Mouse (Mus musculus) kidney, embryonic 16.5 days (tissue): Measurements from ENCODE around the gene 5330417C22Rik. TPM values are rescaled to one million over a fixed set of nuclear protein-coding genes. Genes with fewer than 3 reads are reported as not detected.
A peak's percentile ranks its signal among the peaks of the same experiment; 100 is the strongest.

Experiments used
- ATAC-seq: fragments of 200-750 bp; cut with Nextera tagmentation; 2 replicates; pipeline ENCODE4 v1.8.0; 2017; ENCODE audit warnings: moderate TSS enrichment; ENCODE audit not compliant: low FRiP score, low TSS enrichment
- H3K27ac ChIP-seq: fragments of 300-500 bp; sonication (generic); 2 replicates; pipeline ENCODE4 v1.5.1; 2014; ENCODE audit warnings: low read length
- H3K27me3 ChIP-seq: fragments of 300-500 bp; sonication (generic); 2 replicates; pipeline ENCODE4 v1.6.1; 2014; ENCODE audit warnings: low read length, control low read depth, mixed read lengths; ENCODE audit not compliant: insufficient read depth
- H3K36me3 ChIP-seq: fragments of 300-500 bp; sonication (generic); 2 replicates; pipeline ENCODE4 v1.6.1; 2014; ENCODE audit warnings: low read length, control low read depth, mixed read lengths; ENCODE audit not compliant: insufficient read depth
- H3K4me1 ChIP-seq: fragments of 300-500 bp; sonication (generic); 2 replicates; pipeline ENCODE4 v1.6.1; 2014; ENCODE audit warnings: low read length, control low read depth, mixed read lengths; ENCODE audit not compliant: insufficient read depth
- H3K4me2 ChIP-seq: fragments of 300-500 bp; sonication (generic); replicated peaks from 2 replicates; pipeline ENCODE4 v1.6.1; 2014; ENCODE audit warnings: low read depth, low read length
- H3K4me3 ChIP-seq: fragments of 300-500 bp; sonication (generic); 2 replicates; pipeline ENCODE4 v1.5.1; 2014; ENCODE audit warnings: mild to moderate bottlenecking, low read length
- H3K9ac ChIP-seq: fragments of 300-500 bp; sonication (generic); replicated peaks from 2 replicates; pipeline ENCODE4 v1.6.1; 2014; ENCODE audit warnings: low read length
- H3K9me3 ChIP-seq: fragments of 300-500 bp; sonication (generic); 2 replicates; pipeline ENCODE4 v1.6.1; 2016; ENCODE audit warnings: low read length, control low read depth
- WGBS: fragments of 180-500 bp; shearing (Covaris S2); extraction: QIAGEN DNeasy Blood & Tissue Kit; methylation state at CpG from one replicate; pipeline ENCODE4 v1.1.7; 2014; 5-methylcytosine and 5-hydroxymethylcytosine counted together
- microRNA-seq: library from miRNA; unstranded; fragments of <30 nt; microRNA quantifications from one replicate; pipeline ENCODE4, GENCODE M21; 2016
- polyA plus RNA-seq: library from polyadenylated mRNA; unstranded; fragments of >200 nt; fragmentation: Nextera tagmentation; extraction: Ambion mirVana; gene quantifications from 2 replicates; pipeline ENCODE4 v1.2.1, GENCODE M21; 2015

Gene 5330417C22Rik
- polyA plus RNA-seq, 1 experiment from 2014 or later: 1.4 TPM

GRCm38 (mm10) chr3:108409656-108410358, 126.5 kb downstream of the 5330417C22Rik start:
- H3K4me1 ChIP-seq: peaks cover 52% of the 10 kb centered on the region
- peaks cover 36% of the 10 kb centered on the region for H3K36me3 ChIP-seq
- peaks cover 24% of the 10 kb centered on the region for H3K9me3 ChIP-seq
- H3K4me3 ChIP-seq: peak overlapping the region; percentile 31
- H3K4me2 ChIP-seq: peak overlapping the region; percentile 53
- H3K9ac ChIP-seq: peak overlapping the region; percentile 67
- peak overlapping the region; percentile 99 for H3K27ac ChIP-seq
- no peak for ATAC-seq
- 50% methylated on average over 8 of the region's 8 CpGs for WGBS
- H3K27me3 ChIP-seq: no peaks in the 10 kb centered on the region

GRCm38 (mm10) chr3:108408517-108409008, 127.8 kb downstream of the 5330417C22Rik start:
- H3K27me3 ChIP-seq: no peaks in the 10 kb centered on the region
- no peak for ATAC-seq
- WGBS: 92% methylated on average over 8 of the region's 8 CpGs
- peaks cover 54% of the 10 kb centered on the region for H3K4me1 ChIP-seq
- H3K27ac ChIP-seq: no peak overlapping the region
- no peak overlapping the region for H3K4me2 ChIP-seq
- peaks cover 12% of the 10 kb centered on the region for H3K9me3 ChIP-seq
- H3K4me3 ChIP-seq: no peak overlapping the region
- H3K9ac ChIP-seq: no peak overlapping the region
- peaks cover 26% of the 10 kb centered on the region for H3K36me3 ChIP-seq

- Histone ChIP-seq H3K4me3 (no peak overlapping the region), H3K4me1 (peaks cover 43% of the 10 kb centered on the region), H3K36me3 (peaks cover 15% of the 10 kb centered on the region; the same call in 1 of the 2 replicates), H3K27me3 (no peaks in the 10 kb centered on the region), H3K9me3 (no peaks in the 10 kb centered on the region), H3K9ac (no peak overlapping the region), H3K4me2 (no peak overlapping the region), H3K27ac (no peak overlapping the region)
- no peak for ATAC-seq
- WGBS: 88% methylated on average over 24 of the region's 24 CpGs
Observed at GRCm38 (mm10) chr3:108406306-108406885, 129.9 kb downstream of the 5330417C22Rik start.

Small RNA genes lying within 50 kb of the gene (microRNA-seq; reads per million reads assigned to microRNA genes)
- not detected for gene Gm22860

Other genes starting within 250 kb of the 5330417C22Rik start
- gene Mybphl, start 171.6 kb downstream of the 5330417C22Rik start, polyA plus RNA-seq: 0.14 TPM in 1 of 2 replicates, not detected in the other
- gene Psrc1, start 152.7 kb downstream of the 5330417C22Rik start, polyA plus RNA-seq: 47.6 and 48.8 TPM in 2 replicates
- 21.7 and 22.1 TPM in 2 replicates for gene Celsr2, start 121.0 kb downstream of the 5330417C22Rik start, polyA plus RNA-seq
- gene Sars, start 91.3 kb downstream of the 5330417C22Rik start, polyA plus RNA-seq: 134 and 142 TPM in 2 replicates
- 0.37 and 0.41 TPM in 2 replicates for gene 1700013F07Rik, start 2.4 kb downstream of the 5330417C22Rik start, polyA plus RNA-seq
- gene Tmem167b, start 25.9 kb upstream of the 5330417C22Rik start, polyA plus RNA-seq: 38.0 and 38.4 TPM in 2 replicates
- gene Taf13, start 35.2 kb upstream of the 5330417C22Rik start, polyA plus RNA-seq: 34.0 and 35.6 TPM in 2 replicates
- 8.9 and 10.6 TPM in 2 replicates for gene Wdr47, start 54.7 kb upstream of the 5330417C22Rik start, polyA plus RNA-seq
- gene Clcc1, start 117.4 kb upstream of the 5330417C22Rik start, polyA plus RNA-seq: 63.8 and 63.9 TPM in 2 replicates
- 38.4 and 51.5 TPM in 2 replicates for gene Gpsm2, start 185.8 kb upstream of the 5330417C22Rik start, polyA plus RNA-seq
- 0.11 TPM in 1 of 2 replicates, not detected in the other for gene Aknad1, start 203.1 kb upstream of the 5330417C22Rik start, polyA plus RNA-seq